Comparison of ENCODE assay signal across 9 mouse cellular contexts in genomic region chr1:134298636-134299411, GRCm38 (mm10). TPM values are rescaled to one million over a fixed set of nuclear protein-coding genes. Genes with fewer than 3 reads are reported as not detected.
DNase-seq lines count a peak whose midpoint lies in the region; ATAC-seq and TF ChIP-seq lines count a peak whose summit lies in the region.
"Had no signal": no experiment of that assay in that cellular context is flagged by ENCODE, and none has a peak within 500 bp of the region (broad histone marks: within the 10 kb centered on the region; RNA-seq: fewer than 3 reads in every experiment).

No protein-coding gene starts in this region.

- peak overlapping the region; percentile 83 for H3K4me2 ChIP-seq in forebrain, postnatal 0 days (ENCODE audit: low read depth)
- peak overlapping the region; percentile 91 for H3K4me2 ChIP-seq in intestine, embryonic 14.5 days (ENCODE audit: low read length)

- peak overlapping the region; percentile 46 for H3K9ac ChIP-seq in forebrain, postnatal 0 days
- peak overlapping the region; percentile 31 for H3K9ac ChIP-seq in intestine, embryonic 14.5 days (ENCODE audit: low read length)

- H3K9me3 ChIP-seq in forebrain, postnatal 0 days (ENCODE audit: low read length): no peaks in the 10 kb centered on the region
- no peaks in the 10 kb centered on the region for H3K9me3 ChIP-seq in intestine, embryonic 14.5 days (ENCODE audit: control insufficient read depth, low read length)

- no peak overlapping the region for H3K27ac ChIP-seq in forebrain, postnatal 0 days (ENCODE audit: low read depth, low read length)
- no peak overlapping the region for H3K27ac ChIP-seq in intestine, embryonic 14.5 days (ENCODE audit: low read depth)
- no peak overlapping the region for H3K27ac ChIP-seq in small intestine, adult 2 months (ENCODE audit: insufficient read depth, low read depth, low read length)

- H3K27me3 ChIP-seq in forebrain, postnatal 0 days (ENCODE audit: insufficient read depth, low read length): peaks cover 8% of the 10 kb centered on the region
- peaks cover 24% of the 10 kb centered on the region for H3K27me3 ChIP-seq in intestine, embryonic 14.5 days (replicated peaks; ENCODE audit: control insufficient read depth, insufficient read depth, low read length)
- 0 out of 2 replicates have a peak, but pooled peaks cover 4% of the 10 kb centered on the region for H3K27me3 ChIP-seq in small intestine, adult 2 months (ENCODE audit: control insufficient read depth, insufficient read depth, low read length)
- H3K27me3 ChIP-seq: Patski had no signal

- no peak for TF ChIP-seq CTCF in forebrain, postnatal 0 days (IDR thresholded peaks at IDR 0.05; ENCODE audit: low read depth)
- no peak for TF ChIP-seq CTCF in small intestine, adult 2 months (IDR thresholded peaks at IDR 0.05; ENCODE audit: extremely low read depth, insufficient read length, insufficient replicate concordance, low read depth, low read length)

- H3K4me3 ChIP-seq in forebrain, postnatal 0 days (ENCODE audit: low read depth, low read length): peak overlapping the region; percentile 39
- peak overlapping the region; percentile 47 for H3K4me3 ChIP-seq in intestine, embryonic 14.5 days (ENCODE audit: low read depth, low read length)
- peak overlapping the region; percentile 60 for H3K4me3 ChIP-seq in small intestine, adult 2 months (ENCODE audit: low read depth, low read length)

- TF ChIP-seq POLR2A in small intestine, adult 2 months (IDR thresholded peaks at IDR 0.05; ENCODE audit: low read depth, low read length): 0 out of 2 replicates have a peak, but pooled peaks have one; percentile 18

- WGBS in forebrain, postnatal 0 days: 12% methylated on average over 40 of the region's 59 CpGs
- WGBS in intestine, embryonic 14.5 days: 7% methylated on average over 54 of the region's 59 CpGs
- 7% methylated on average over 59 of the region's 59 CpGs for WGBS in small intestine, adult 2 months

- H3K36me3 ChIP-seq in forebrain, postnatal 0 days (ENCODE audit: insufficient read depth): peaks cover 4% of the 10 kb centered on the region; the same call in 1 of the 2 replicates
- no peaks in the 10 kb centered on the region for H3K36me3 ChIP-seq in intestine, embryonic 14.5 days (ENCODE audit: control insufficient read depth, insufficient read depth, low read length)
- H3K36me3 ChIP-seq in small intestine, adult 2 months (ENCODE audit: control insufficient read depth, insufficient read depth, low read length): no peaks in the 10 kb centered on the region

- peak; percentile 29 for DNase-seq in left cerebral cortex, postnatal 4 days
- no peak for DNase-seq in left cerebral cortex, adult 8-10 months (ENCODE audit: low spot score in 2 of 2)
- peak; percentile 67 for DNase-seq in cerebellum, adult 11-12 months
- DNase-seq in forebrain, postnatal 0 days: peak; percentile 37
- DNase-seq in intestine, embryonic 14.5 days (ENCODE audit: low spot score): peak; percentile 75
- DNase-seq in lung, postnatal 10 days: peak; percentile 58
- no peak for DNase-seq in layer of hippocampus, adult 18-20 months (ENCODE audit: low spot score in 2 of 2)

- peak; percentile 72 for ATAC-seq in forebrain, postnatal 0 days
- ATAC-seq in intestine, embryonic 14.5 days (replicated peaks; ENCODE audit: low FRiP score, low TSS enrichment, low read depth): peak; percentile 64
- ATAC-seq: Patski had no signal

- H3K4me1 ChIP-seq in forebrain, postnatal 0 days (ENCODE audit: insufficient read depth): peaks cover 6% of the 10 kb centered on the region; the same call in 1 of the 2 replicates
- peaks cover 12% of the 10 kb centered on the region for H3K4me1 ChIP-seq in intestine, embryonic 14.5 days (replicated peaks; ENCODE audit: control insufficient read depth, insufficient read depth, low read length)
- peaks cover 17% of the 10 kb centered on the region for H3K4me1 ChIP-seq in small intestine, adult 2 months (ENCODE audit: control insufficient read depth, insufficient read depth, insufficient read length, low read length)

- intact Hi-C loops in left cerebral cortex, postnatal 4 days (cut with DNase I): no loop called here

RNA-seq across cellular contexts. Expression of gene Myog, which starts 9.0 kb away (rescaled TPM):
- total RNA-seq in left cerebral cortex, postnatal 4 days (2021): not detected
- total RNA-seq in left cerebral cortex, adult 8-10 months (2022): not detected
- 0.08 and 0.29 TPM in 2 replicates for total RNA-seq in forebrain, postnatal 0 days (2014; rRNA removed)
- polyA plus RNA-seq in forebrain, postnatal 0 days (2015; fragmentation: Nextera tagmentation; extraction: Ambion mirVana): 0.19 and 0.28 TPM in 2 replicates
- polyA plus RNA-seq in intestine, embryonic 14.5 days (2014; fragmentation: Nextera tagmentation; extraction: Ambion mirVana): 0.16 TPM in 1 of 2 replicates, not detected in the other
- not detected in 2 replicates for polyA plus RNA-seq in small intestine, adult 2 months (2012; rRNA removed)
- not detected for total RNA-seq in layer of hippocampus, adult 18-20 months (2021)
- polyA plus RNA-seq: Patski had no signal

RNA-seq across cellular contexts. Expression of gene Ppfia4, which starts 33.9 kb away (rescaled TPM):
- total RNA-seq in left cerebral cortex, postnatal 4 days (2021): 10 to 100 TPM; 62.6 to 72.1 TPM
- 10 to 100 TPM; 51.1 to 57.9 (median 55.8) TPM for total RNA-seq in left cerebral cortex, adult 8-10 months (2022)
- total RNA-seq in forebrain, postnatal 0 days (2014; rRNA removed): 26.9 and 31.9 TPM in 2 replicates
- 12.7 and 17.5 TPM in 2 replicates for polyA plus RNA-seq in forebrain, postnatal 0 days (2015; fragmentation: Nextera tagmentation; extraction: Ambion mirVana)
- polyA plus RNA-seq in intestine, embryonic 14.5 days (2014; fragmentation: Nextera tagmentation; extraction: Ambion mirVana): 4.3 and 4.5 TPM in 2 replicates
- polyA plus RNA-seq in small intestine, adult 2 months (2012; rRNA removed): 5.9 and 8.9 TPM in 2 replicates
- 10 to 100 TPM; 66.5 to 68.4 TPM for total RNA-seq in layer of hippocampus, adult 18-20 months (2021)

Comparison
In these comparisons a context has a peak if more than half of its experiments do, and no peak if none do; other contexts are left out.
1. DNase-seq: peak in left cerebral cortex, postnatal 4 days (single experiment), cerebellum, adult 11-12 months (single experiment), forebrain, postnatal 0 days (single experiment), intestine, embryonic 14.5 days (single experiment) and lung, postnatal 10 days (single experiment); none in left cerebral cortex, adult 8-10 months (0 of 2) and layer of hippocampus, adult 18-20 months (0 of 2).
2. Peak in every context shown above with its lines, with median percentiles within 50 percentile points of each other: H3K4me3 ChIP-seq.